Mouse (Mus musculus): ENCODE data around the gene Lpp.

DNA sequence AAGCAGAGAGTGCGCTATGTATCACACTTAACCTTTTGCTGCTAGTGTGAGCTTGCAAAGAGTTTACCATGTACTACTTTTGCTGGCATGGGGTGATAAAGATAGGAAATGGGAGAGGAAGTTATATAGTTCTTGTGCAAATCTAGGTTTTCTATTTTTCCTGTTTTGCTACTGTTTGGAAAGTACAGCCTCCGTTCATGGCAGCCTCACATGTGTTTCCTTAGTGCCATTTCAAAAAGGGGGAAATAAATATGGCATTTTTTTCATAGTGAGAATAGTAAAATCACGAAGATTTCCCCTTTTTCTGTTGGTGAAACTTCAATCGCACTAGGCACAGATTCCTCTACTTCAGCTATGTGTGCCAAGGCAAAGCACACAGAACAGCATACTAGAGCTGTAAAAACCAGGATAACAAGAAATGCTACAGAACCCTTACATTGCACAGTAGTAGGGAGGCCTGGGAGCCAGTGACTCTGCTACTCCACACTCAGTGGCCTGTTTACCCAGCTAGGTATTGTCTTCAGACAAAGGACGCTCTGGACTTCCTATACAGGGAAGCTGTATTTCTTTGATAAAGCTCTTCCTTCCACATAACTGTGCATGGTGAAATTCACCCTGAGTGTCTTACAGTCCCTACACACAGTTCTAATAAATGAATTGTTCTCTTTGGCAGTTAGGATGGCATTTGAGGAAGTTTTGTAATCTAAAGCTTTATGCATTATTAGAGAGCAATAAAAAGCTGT lies 276.6 kb downstream of the Lpp start:
- no peak for TF ChIP-seq GATA1 (IDR thresholded peaks at IDR 0.05; ENCODE audit: borderline replicate concordance, low read length)
- no peak for TF ChIP-seq FLI1 (IDR thresholded peaks at IDR 0.05; ENCODE audit: low read length)

Measured in megakaryocyte, embryonic 14.5 days (primary cell).